Mouse (Mus musculus) stomach, embryonic 14.5 days (tissue): ENCODE results near the gene Arl13b. TPM values are rescaled to one million over a fixed set of nuclear protein-coding genes. Genes with fewer than 3 reads are reported as not detected.

Experiments
- ATAC-seq: fragments of 200-750 bp; cut with Nextera tagmentation; 2 replicates; pipeline ENCODE4 v1.8.0; 2017; ENCODE audit warnings: low read depth, moderate TSS enrichment; ENCODE audit not compliant: insufficient number of reproducible peaks, insufficient read depth, low FRiP score
- H3K27ac ChIP-seq: fragments of 300-500 bp; sonication (generic); 2 replicates; pipeline ENCODE4 v1.5.1; 2014; ENCODE audit warnings: mild to moderate bottlenecking, low read length, moderate library complexity, mixed read lengths
- H3K27me3 ChIP-seq: fragments of 300-500 bp; sonication (generic); 2 replicates; pipeline ENCODE4 v1.6.1; 2014; ENCODE audit warnings: low read length, control low read depth, mixed read lengths; ENCODE audit not compliant: control insufficient read depth, insufficient read depth
- H3K36me3 ChIP-seq: fragments of 300-500 bp; sonication (generic); 2 replicates; pipeline ENCODE4 v1.6.1; 2014; ENCODE audit warnings: mild to moderate bottlenecking, control low read depth, low read length, moderate library complexity, mixed read lengths; ENCODE audit not compliant: control insufficient read depth, insufficient read depth
- H3K4me1 ChIP-seq: fragments of 300-500 bp; sonication (generic); 2 replicates; pipeline ENCODE4 v1.6.1; 2014; ENCODE audit warnings: low read length, control low read depth, mixed read lengths; ENCODE audit not compliant: control insufficient read depth, insufficient read depth
- H3K4me2 ChIP-seq: fragments of 300-500 bp; sonication (generic); replicated peaks from 2 replicates; pipeline ENCODE4 v1.6.1; 2014; ENCODE audit warnings: low read depth, low read length, control low read depth
- H3K4me3 ChIP-seq: fragments of 300-500 bp; sonication (generic); 2 replicates; pipeline ENCODE4 v1.5.1; 2014; ENCODE audit warnings: low read depth, low read length, control low read depth
- H3K9ac ChIP-seq: fragments of 300-500 bp; sonication (generic); replicated peaks from 2 replicates; pipeline ENCODE4 v1.6.1; 2014; ENCODE audit warnings: low read depth, mild to moderate bottlenecking, control low read depth, low read length, moderate library complexity, mixed read lengths
- H3K9me3 ChIP-seq: fragments of 300-500 bp; sonication (generic); 2 replicates; pipeline ENCODE4 v1.6.1; 2016; ENCODE audit warnings: low read depth, low read length, control low read depth; ENCODE audit not compliant: control insufficient read depth
- WGBS: fragments of 180-500 bp; shearing (Covaris S2); extraction: QIAGEN DNeasy Blood & Tissue Kit; methylation state at CpG from one replicate; pipeline ENCODE4 v1.1.7; 2014; 5-methylcytosine and 5-hydroxymethylcytosine counted together
- microRNA-seq: library from miRNA; unstranded; fragments of <30 nt; microRNA quantifications from one replicate; pipeline ENCODE4, GENCODE M21; 2016
- polyA plus RNA-seq: library from polyadenylated mRNA; unstranded; fragments of >200 nt; fragmentation: Nextera tagmentation; extraction: Ambion mirVana; gene quantifications from 2 replicates; pipeline ENCODE4 v1.2.1, GENCODE M21; 2014

The Arl13b gene
- polyA plus RNA-seq, 1 experiment from 2014 or later, result 24.3 TPM

DNA sequence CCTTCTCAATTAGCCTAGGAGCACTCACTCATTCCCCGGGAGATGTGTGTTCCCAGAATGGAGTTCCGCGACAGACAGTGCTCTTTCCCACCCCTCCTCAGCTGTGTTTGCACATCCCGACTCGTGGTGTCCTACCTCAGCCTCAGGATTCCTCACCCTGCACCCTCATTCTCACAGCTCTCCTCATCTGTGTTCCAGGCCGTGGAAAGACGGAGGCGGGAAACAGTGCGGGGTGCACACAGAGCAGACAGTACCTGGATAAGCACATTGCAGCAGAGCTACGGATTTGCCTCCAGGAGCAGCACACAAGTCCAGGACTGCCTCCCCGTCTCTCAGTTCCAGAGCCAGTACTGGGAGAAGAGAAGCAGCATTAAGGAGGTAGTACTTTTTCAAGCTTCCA lies 70.8 kb downstream of the Arl13b start:
- Histone ChIP-seq H3K4me1 (no peaks in the 10 kb centered on the region; the same call in 1 of the 2 replicates), H3K4me2 (no peak overlapping the region), H3K36me3 (no peaks in the 10 kb centered on the region; the same call in 1 of the 2 replicates), H3K9me3 (no peaks in the 10 kb centered on the region), H3K27me3 (no peaks in the 10 kb centered on the region), H3K9ac (no peak overlapping the region), H3K4me3 (no peak overlapping the region), H3K27ac (no peak overlapping the region)
- whole genome bisulfite sequencing, result 77% methylated on average over 11 of the region's 11 CpGs
- ATAC-seq, result no peak

DNA sequence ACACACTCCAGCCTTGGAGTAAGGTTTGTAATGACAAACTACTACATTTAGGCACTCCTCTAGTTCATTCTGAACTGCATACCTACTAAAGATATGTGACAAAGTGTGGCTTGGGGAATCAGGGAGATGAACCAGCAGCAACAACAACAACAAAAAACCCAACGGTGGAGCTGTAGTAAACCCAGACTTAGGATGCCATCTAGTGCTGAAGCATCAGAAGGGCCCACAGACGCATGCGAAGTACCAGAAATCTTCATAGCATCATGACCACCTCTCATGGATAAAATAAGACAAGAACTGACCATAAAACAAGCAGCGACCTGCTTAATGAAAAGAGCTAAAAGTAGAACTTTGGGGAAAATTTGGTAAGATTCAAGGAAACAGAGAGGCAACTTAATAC lies 73.4 kb downstream of the Arl13b start:
- no peak for ATAC-seq
- Histone ChIP-seq H3K9ac (no peak overlapping the region), H3K27ac (no peak overlapping the region), H3K27me3 (no peaks in the 10 kb centered on the region), H3K36me3 (no peaks in the 10 kb centered on the region; the same call in 1 of the 2 replicates), H3K9me3 (no peaks in the 10 kb centered on the region), H3K4me3 (no peak overlapping the region), H3K4me2 (no peak overlapping the region), H3K4me1 (no peaks in the 10 kb centered on the region; the same call in 1 of the 2 replicates)
- 77% methylated on average over 4 of the region's 4 CpGs for WGBS

DNA sequence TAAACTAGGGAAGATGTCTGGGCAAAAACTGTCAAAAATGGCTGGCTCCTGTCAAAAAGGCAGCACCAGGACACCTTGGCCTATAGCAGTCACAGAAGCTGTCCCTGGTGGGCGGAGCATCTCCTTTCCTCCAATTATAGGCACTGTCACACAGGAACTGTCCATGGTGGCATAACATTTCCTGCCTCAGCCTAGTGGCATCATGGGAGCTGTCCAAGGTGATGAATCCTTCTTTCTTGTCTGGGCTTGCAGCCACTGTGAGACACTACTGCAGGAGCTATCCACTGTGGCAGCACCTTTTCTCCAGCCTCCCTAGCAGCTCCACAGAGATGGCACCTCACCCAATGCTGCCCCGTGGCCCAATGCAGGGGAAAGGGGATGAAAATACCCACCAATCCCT lies 88.5 kb downstream of the Arl13b start:
- Histone ChIP-seq H3K9ac (no peak overlapping the region), H3K36me3 (no peaks in the 10 kb centered on the region), H3K4me2 (no peak overlapping the region), H3K27me3 (no peaks in the 10 kb centered on the region), H3K4me1 (no peaks in the 10 kb centered on the region), H3K27ac (no peak overlapping the region), H3K9me3 (no peaks in the 10 kb centered on the region), H3K4me3 (no peak overlapping the region)
- no peak for ATAC-seq
- WGBS, result 83% methylated on average over 2 of the region's 2 CpGs

GRCm38 (mm10) chr16:62755307-62755706 lies 91.5 kb downstream of the Arl13b start:
- Histone ChIP-seq H3K9ac (no peak overlapping the region), H3K36me3 (no peaks in the 10 kb centered on the region), H3K4me3 (no peak overlapping the region), H3K9me3 (no peaks in the 10 kb centered on the region), H3K4me1 (no peaks in the 10 kb centered on the region), H3K4me2 (no peak overlapping the region), H3K27ac (no peak overlapping the region), H3K27me3 (no peaks in the 10 kb centered on the region)
- WGBS, result 86% methylated on average over 6 of the region's 6 CpGs
- ATAC-seq, result no peak

- Histone ChIP-seq H3K9me3 (no peaks in the 10 kb centered on the region), H3K27me3 (no peaks in the 10 kb centered on the region), H3K36me3 (no peaks in the 10 kb centered on the region), H3K27ac (no peak overlapping the region), H3K4me2 (no peak overlapping the region), H3K4me3 (no peak overlapping the region), H3K4me1 (no peaks in the 10 kb centered on the region), H3K9ac (no peak overlapping the region)
- no peak for ATAC-seq
- WGBS, result 75% methylated on average over 1 of the region's 1 CpGs
Measured at GRCm38 (mm10) chr16:62753597-62753996, 93.2 kb downstream of the Arl13b start.

GRCm38 (mm10) chr16:62753079-62753478 lies 93.8 kb downstream of the Arl13b start:
- Histone ChIP-seq H3K4me2 (no peak overlapping the region), H3K9ac (no peak overlapping the region)

GRCm38 (mm10) chr16:62745875-62746274 lies 101.0 kb downstream of the Arl13b start:
- no peak overlapping the region for H3K4me3 ChIP-seq
- H3K9me3 ChIP-seq, result no peaks in the 10 kb centered on the region
- H3K4me1 ChIP-seq, result no peaks in the 10 kb centered on the region
- no peak for ATAC-seq
- no peak overlapping the region for H3K27ac ChIP-seq
- no peak overlapping the region for H3K9ac ChIP-seq
- no peaks in the 10 kb centered on the region for H3K36me3 ChIP-seq
- no peaks in the 10 kb centered on the region for H3K27me3 ChIP-seq
- no peak overlapping the region for H3K4me2 ChIP-seq
- WGBS, result 67% methylated on average over 2 of the region's 2 CpGs

More at GRCm38 (mm10) chr16:62753079-62753478, 93.8 kb downstream of the Arl13b start:
- no peak overlapping the region for H3K4me3 ChIP-seq
- no peak for ATAC-seq
- H3K27me3 ChIP-seq, result no peaks in the 10 kb centered on the region
- H3K9me3 ChIP-seq, result no peaks in the 10 kb centered on the region
- WGBS, result 89% methylated on average over 4 of the region's 4 CpGs
- H3K4me1 ChIP-seq, result no peaks in the 10 kb centered on the region
- no peak overlapping the region for H3K27ac ChIP-seq
- H3K36me3 ChIP-seq, result no peaks in the 10 kb centered on the region

Small RNA genes lying within 50 kb of the gene (microRNA-seq; reads per million reads assigned to microRNA genes)
- not detected for gene Gm25986

Other genes with a start within 250 kb of the Arl13b start
- 10.0 and 10.7 TPM in 2 replicates for gene Nsun3, start 60.2 kb downstream of the Arl13b start, polyA plus RNA-seq
- gene Stx19, start 32.4 kb downstream of the Arl13b start, polyA plus RNA-seq, result 5.6 TPM in 2 replicates
- gene Pros1, start 7.3 kb upstream of the Arl13b start, polyA plus RNA-seq, result 31.8 and 33.2 TPM in 2 replicates